Mouse (Mus musculus): ENCODE measurements at regions not wholly inside any gene's neighbourhood (a gene's known extent, or its start where the extent isn't known, plus 50 kb on each side); places are given as distances from the start of the nearest gene placed in this dataset.

DNA sequence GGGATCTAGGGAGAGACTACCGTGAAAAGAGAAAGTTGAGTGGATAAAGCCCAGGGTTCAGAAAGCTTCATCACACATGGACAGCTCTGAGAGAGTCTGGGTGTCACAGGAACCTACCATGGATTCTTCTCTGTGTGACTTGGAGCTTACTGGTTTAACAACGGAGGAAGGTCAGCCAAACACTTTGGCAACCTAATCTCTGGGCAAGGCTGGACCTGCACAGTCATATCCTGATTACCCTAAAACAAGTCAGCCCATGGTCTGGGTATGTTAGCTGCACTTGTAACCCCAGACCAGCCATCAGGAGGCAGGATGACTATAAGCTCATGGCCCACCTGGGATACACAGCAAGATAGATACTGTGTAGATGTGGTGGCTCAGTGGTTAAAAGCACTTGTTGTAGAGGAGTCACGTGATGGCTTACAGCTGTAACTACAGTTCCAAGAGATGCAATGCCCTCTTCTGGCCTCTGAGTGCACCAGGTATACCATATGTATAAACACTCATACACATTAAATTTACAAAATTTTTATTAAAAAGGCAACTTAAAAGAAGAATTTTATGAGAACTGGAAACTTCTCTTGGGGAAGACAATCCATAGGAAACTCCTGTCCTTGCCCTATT, 85.0 kb upstream of the Serbp1 start:
- no peak for TF ChIP-seq POLR2A (IDR thresholded peaks at IDR 0.05; ENCODE audit: insufficient read depth, low read depth, low read length)
- TF ChIP-seq CTCF (IDR thresholded peaks at IDR 0.05; ENCODE audit: insufficient read depth, low read depth, low read length), result no peak

Measured in olfactory bulb, adult 2 months (tissue).